Comparison of ENCODE assay signal across 15 mouse cellular contexts in genomic region chr2:105206563-105207174, GRCm38 (mm10). TPM values are rescaled to one million over a fixed set of nuclear protein-coding genes. Genes with fewer than 3 reads are reported as not detected.
A peak's percentile ranks its signal among the peaks of the same experiment; 100 is the strongest.
DNase-seq lines count a peak whose midpoint lies in the region; ATAC-seq and TF ChIP-seq lines count a peak whose summit lies in the region.
"Had no signal": no experiment of that assay in that cellular context is flagged by ENCODE, and none has a peak within 500 bp of the region (broad histone marks: within the 10 kb centered on the region; RNA-seq: fewer than 3 reads in every experiment).

No protein-coding gene starts in this region.

- no peak for TF ChIP-seq CTCF in intestine, postnatal 0 days (IDR thresholded peaks at IDR 0.05; ENCODE audit: low read depth)

- no peaks in the 10 kb centered on the region for H3K36me3 ChIP-seq in intestine, embryonic 14.5 days (ENCODE audit: control insufficient read depth, insufficient read depth, low read length)
- H3K36me3 ChIP-seq in intestine, postnatal 0 days (ENCODE audit: control insufficient read depth, insufficient read depth), result no peaks in the 10 kb centered on the region
- no peaks in the 10 kb centered on the region for H3K36me3 ChIP-seq in neural tube, embryonic 15.5 days
- H3K36me3 ChIP-seq: neural tube, embryonic 13.5 days had no signal

- no peak overlapping the region for H3K9ac ChIP-seq in intestine, embryonic 14.5 days (ENCODE audit: low read length)
- H3K9ac ChIP-seq in intestine, postnatal 0 days (ENCODE audit: low read depth, low read length), result no peak overlapping the region
- no peak overlapping the region for H3K9ac ChIP-seq in neural tube, embryonic 15.5 days (replicated peaks)
- H3K9ac ChIP-seq: neural tube, embryonic 13.5 days had no signal

- no peaks in the 10 kb centered on the region for H3K27me3 ChIP-seq in intestine, embryonic 14.5 days (replicated peaks; ENCODE audit: control insufficient read depth, insufficient read depth, low read length)
- H3K27me3 ChIP-seq in intestine, postnatal 0 days (replicated peaks; ENCODE audit: control insufficient read depth, insufficient read depth, low read length), result no peaks in the 10 kb centered on the region
- H3K27me3 ChIP-seq in neural tube, embryonic 15.5 days (replicated peaks), result no peaks in the 10 kb centered on the region
- H3K27me3 ChIP-seq: neural tube, embryonic 13.5 days had no signal

- H3K4me1 ChIP-seq in intestine, embryonic 14.5 days (replicated peaks; ENCODE audit: control insufficient read depth, insufficient read depth, low read length), result peaks cover 5% of the 10 kb centered on the region
- H3K4me1 ChIP-seq in intestine, postnatal 0 days (replicated peaks; ENCODE audit: control insufficient read depth, insufficient read depth, low read length), result no peaks in the 10 kb centered on the region
- H3K4me1 ChIP-seq in neural tube, embryonic 15.5 days, result no peaks in the 10 kb centered on the region
- H3K4me1 ChIP-seq: neural tube, embryonic 13.5 days had no signal

- DNase-seq in intestine, embryonic 14.5 days (ENCODE audit: low spot score), result no peak
- peak; percentile 64 for DNase-seq in adipocyte (ENCODE audit: low spot score)
- DNase-seq in embryo, embryonic 11 days, result peak; percentile 37
- DNase-seq in lung, postnatal 10 days, result peak; percentile 22
- no peak for DNase-seq in left cerebral cortex, adult 18-20 months (ENCODE audit: low spot score in 2 of 2)
- DNase-seq: cerebellum, postnatal 10 days; gastrocnemius, postnatal 14 days; left cerebral cortex, postnatal 4 days; right cerebral cortex, adult 18-20 months had no signal

- H3K27ac ChIP-seq in intestine, embryonic 14.5 days (ENCODE audit: low read depth), result no peak overlapping the region
- H3K27ac ChIP-seq in intestine, postnatal 0 days (ENCODE audit: low read depth, low read length), result no peak overlapping the region
- H3K27ac ChIP-seq in neural tube, embryonic 15.5 days (replicated peaks), result no peak overlapping the region
- H3K27ac ChIP-seq: neural tube, embryonic 13.5 days had no signal

- peak; percentile 74 for ATAC-seq in intestine, embryonic 14.5 days (replicated peaks; ENCODE audit: low FRiP score, low TSS enrichment, low read depth)
- no peak for ATAC-seq in intestine, postnatal 0 days
- ATAC-seq in neural tube, embryonic 15.5 days (ENCODE audit: low FRiP score), result no peak
- ATAC-seq: forebrain, embryonic 14.5 days; midbrain, embryonic 16.5 days had no signal

- WGBS in intestine, embryonic 14.5 days, result 28% methylated on average over 9 of the region's 9 CpGs
- WGBS in intestine, postnatal 0 days, result 47% methylated on average over 9 of the region's 9 CpGs
- 68% methylated on average over 9 of the region's 9 CpGs for WGBS in neural tube, embryonic 15.5 days

- H3K4me2 ChIP-seq in intestine, embryonic 14.5 days (ENCODE audit: low read length), result no peak overlapping the region
- no peak overlapping the region for H3K4me2 ChIP-seq in intestine, postnatal 0 days (replicated peaks; ENCODE audit: low read depth)
- H3K4me2 ChIP-seq in neural tube, embryonic 15.5 days, result no peak overlapping the region
- H3K4me2 ChIP-seq: neural tube, embryonic 13.5 days had no signal

- no peak overlapping the region for H3K4me3 ChIP-seq in intestine, embryonic 14.5 days (ENCODE audit: low read depth, low read length)
- H3K4me3 ChIP-seq in intestine, postnatal 0 days (ENCODE audit: low read depth, low read length), result no peak overlapping the region
- no peak overlapping the region for H3K4me3 ChIP-seq in neural tube, embryonic 15.5 days (replicated peaks)
- H3K4me3 ChIP-seq: neural tube, embryonic 13.5 days had no signal

- H3K9me3 ChIP-seq in intestine, embryonic 14.5 days (ENCODE audit: control insufficient read depth, low read length), result no peaks in the 10 kb centered on the region
- no peaks in the 10 kb centered on the region for H3K9me3 ChIP-seq in intestine, postnatal 0 days (ENCODE audit: control insufficient read depth)
- no peaks in the 10 kb centered on the region for H3K9me3 ChIP-seq in neural tube, embryonic 15.5 days (replicated peaks)
- H3K9me3 ChIP-seq: neural tube, embryonic 13.5 days had no signal

RNA-seq across cellular contexts. Expression of gene Them7, which starts 17.5 kb away (rescaled TPM):
- 1.1 and 2.2 TPM in 2 replicates for polyA plus RNA-seq in intestine, embryonic 14.5 days (2014; fragmentation: Nextera tagmentation; extraction: Ambion mirVana)
- polyA plus RNA-seq in intestine, postnatal 0 days (2015; fragmentation: Nextera tagmentation; extraction: Ambion mirVana), result 0.26 and 0.55 TPM in 2 replicates
- 0.14 and 0.34 TPM in 2 replicates for polyA plus RNA-seq in neural tube, embryonic 15.5 days (2015; fragmentation: Nextera tagmentation; extraction: Ambion mirVana)
- not detected for total RNA-seq in left cerebral cortex, adult 18-20 months (2021)
- total RNA-seq: gastrocnemius, postnatal 14 days; layer of hippocampus, adult 18-20 months; left cerebral cortex, postnatal 4 days had no signal
- polyA plus RNA-seq: forebrain, embryonic 14.5 days; midbrain, embryonic 16.5 days; neural tube, embryonic 13.5 days had no signal

Comparison
In these comparisons a context has a peak if more than half of its experiments do, and no peak if none do; other contexts are left out.
1. DNase-seq: peak in adipocyte (single experiment), embryo, embryonic 11 days (single experiment) and lung, postnatal 10 days (single experiment); none in intestine, embryonic 14.5 days (single experiment) and left cerebral cortex, adult 18-20 months (0 of 2).